Mouse (Mus musculus): ENCODE data around the gene Fbxo9.
"Not testable (repeated sequence)": the region's sequence is repeated elsewhere in the genome, so short reads cannot be mapped to it uniquely, and the experiment has no call there.

Fbxo9 gene

GRCm38 (mm10) chr9:78073291-78073690, 35.6 kb downstream of the Fbxo9 start:
- not testable (repeated sequence) for DNase-seq (ENCODE audit: extremely low read depth, low read depth)

GRCm38 (mm10) chr9:78071626-78072025, 37.2 kb downstream of the Fbxo9 start:
- DNase-seq (ENCODE audit: extremely low read depth, low read depth): no peak

- no peak for DNase-seq (ENCODE audit: extremely low read depth, low read depth)
Observed at GRCm38 (mm10) chr9:78070496-78070895, 38.4 kb downstream of the Fbxo9 start.

GRCm38 (mm10) chr9:78064121-78064520, 44.7 kb downstream of the Fbxo9 start:
- DNase-seq (ENCODE audit: extremely low read depth, low read depth): no peak

GRCm38 (mm10) chr9:78062392-78062791, 46.5 kb downstream of the Fbxo9 start:
- DNase-seq (ENCODE audit: extremely low read depth, low read depth): no peak

- no peak for DNase-seq (ENCODE audit: extremely low read depth, low read depth)
Observed at GRCm38 (mm10) chr9:78059525-78060120, 49.2 kb downstream of the Fbxo9 start.

GRCm38 (mm10) chr9:78054298-78054697, 54.6 kb downstream of the Fbxo9 start:
- no peak for DNase-seq (ENCODE audit: extremely low read depth, low read depth)

- no peak for DNase-seq (ENCODE audit: extremely low read depth, low read depth)
Observed at GRCm38 (mm10) chr9:78053821-78054220, 55.0 kb downstream of the Fbxo9 start.

- DNase-seq (ENCODE audit: extremely low read depth, low read depth): no peak
Observed at GRCm38 (mm10) chr9:78051677-78052076, 57.2 kb downstream of the Fbxo9 start, which contains the start of gene Gcm1. Gcm1 (plus strand) TSS chr9:78051924.

- DNase-seq (ENCODE audit: extremely low read depth, low read depth): no peak
Observed at GRCm38 (mm10) chr9:78050452-78050970, 58.4 kb downstream of the Fbxo9 start.

GRCm38 (mm10) chr9:78046755-78047154, 62.1 kb downstream of the Fbxo9 start:
- DNase-seq (ENCODE audit: extremely low read depth, low read depth): peak; percentile 42

GRCm38 (mm10) chr9:78045171-78045570, 63.7 kb downstream of the Fbxo9 start:
- DNase-seq (ENCODE audit: extremely low read depth, low read depth): no peak

GRCm38 (mm10) chr9:78038755-78039489, 69.9 kb downstream of the Fbxo9 start:
- peak; percentile 72 for DNase-seq (ENCODE audit: extremely low read depth, low read depth)

- DNase-seq (ENCODE audit: extremely low read depth, low read depth): no peak
Observed at GRCm38 (mm10) chr9:78035831-78036230, 73.0 kb downstream of the Fbxo9 start.

- DNase-seq (ENCODE audit: extremely low read depth, low read depth): no peak
Observed at GRCm38 (mm10) chr9:78035296-78035695, 73.6 kb downstream of the Fbxo9 start.

GRCm38 (mm10) chr9:78032930-78033329, 75.9 kb downstream of the Fbxo9 start:
- no peak for DNase-seq (ENCODE audit: extremely low read depth, low read depth)
